Mouse (Mus musculus) bone marrow macrophage, adult 2 months (primary cell): ENCODE measurements around the gene Trp53tg5.

ENCODE experiments used
- CTCF ChIP-seq: IDR thresholded peaks from 2 replicates; pipeline ENCODE4 v1.5.1; 2012; ENCODE audit warnings: low read depth, mild to moderate bottlenecking, low read length, moderate library complexity
- POLR2A ChIP-seq: IDR thresholded peaks from 2 replicates; pipeline ENCODE4 v1.6.1; 2012; ENCODE audit warnings: mild to moderate bottlenecking, low read depth, low read length, borderline replicate concordance

- TF ChIP-seq CTCF: no peak
- peak; percentile 95 for TF ChIP-seq POLR2A
These were observed 30.5 kb downstream of the Trp53tg5 start for GRCm38 (mm10) chr2:164443051-164443437.
